Mouse (Mus musculus): Measurements from ENCODE around the gene Gpx2. TPM values are rescaled to one million over a fixed set of nuclear protein-coding genes. Genes with fewer than 3 reads are reported as not detected.

Gene Gpx2
- total and polyA plus RNA-seq, 3 experiments: not detected

DNA sequence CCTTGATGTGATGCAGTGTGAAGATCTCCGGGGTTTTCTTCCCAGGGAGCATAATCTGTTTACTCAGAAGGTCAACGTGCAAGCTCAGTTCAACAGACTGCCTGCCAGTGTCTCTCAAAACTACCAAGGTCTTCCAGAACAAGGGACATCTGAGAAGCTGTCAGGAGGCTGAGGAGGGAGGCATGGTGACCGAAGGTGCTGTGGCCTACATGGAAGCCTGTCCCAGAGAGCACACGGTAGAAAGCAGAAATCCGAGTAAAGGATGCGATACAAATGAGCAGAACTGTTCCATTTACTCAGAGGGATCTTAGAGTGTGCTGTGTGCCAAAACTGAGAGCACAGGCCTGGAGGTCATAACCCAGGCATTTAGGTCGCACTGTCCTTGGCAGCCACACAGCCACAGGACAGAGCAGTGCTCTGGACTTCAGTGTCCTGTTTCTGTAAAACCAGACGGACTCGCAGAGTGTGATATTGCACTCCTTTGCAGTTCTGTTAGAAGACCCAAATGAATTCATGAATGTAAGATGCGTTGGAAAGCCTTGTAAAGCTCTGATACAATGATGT, 11.2 kb downstream of the Gpx2 start:
- peaks cover 2 to 27% of the 10 kb centered on the region in 2 experiments for H3K36me3 ChIP-seq (replicated peaks in 1 of 2; ENCODE audit: control insufficient read depth in 1 of 2, insufficient read depth in 1 of 2, low read length in 1 of 2)
- no peaks in the 10 kb centered on the region for H3K27me3 ChIP-seq (replicated peaks)
- DNase-seq (ENCODE audit: extremely low read depth): no peak
- H3K9ac ChIP-seq (ENCODE audit: insufficient read depth, low read depth): no peak overlapping the region
- in situ Hi-C loops (cut with MboI; ENCODE audit: low pct_ligation_motif_present, low pct_unique_long_range_greater_than_20kb, low sequenced_read_pairs): no loop called here
- no peak overlapping the region for H3K4me3 ChIP-seq (replicated peaks in 1 of 3; ENCODE audit: low read depth in 2 of 3, low read length in 2 of 3, poor library complexity in 1 of 3)
- no peaks in the 10 kb centered on the region for H3K9me3 ChIP-seq (replicated peaks; ENCODE audit: low read length)
- H3K27ac ChIP-seq (ENCODE audit: insufficient read depth, low read depth): no peak overlapping the region
- no peak overlapping the region for H3K4me2 ChIP-seq (ENCODE audit: insufficient read depth, low read depth, poor library complexity, severe bottlenecking)
- H3K79me2 ChIP-seq (replicated peaks; ENCODE audit: control insufficient read depth, extremely low read depth, insufficient read depth, poor library complexity, severe bottlenecking): no peaks in the 10 kb centered on the region
- TF ChIP-seq E2F4 (IDR thresholded peaks at IDR 0.05; ENCODE audit: insufficient replicate concordance, low read depth, low read length) (no peak), BHLHE40 (IDR thresholded peaks at IDR 0.05; ENCODE audit: low read depth, low read length) (no peak), PAX5 (IDR thresholded peaks at IDR 0.05; ENCODE audit: low read length) (no peak), POLR2AphosphoS2 (IDR thresholded peaks at IDR 0.05; ENCODE audit: low read depth, low read length) (no peak), TBP (conservative IDR thresholded peaks at IDR 0.05; ENCODE audit: low read depth, low read length) (no peak), UBTF (IDR thresholded peaks at IDR 0.05; ENCODE audit: low read depth, low read length) (no peak), KAT2A (IDR thresholded peaks at IDR 0.05; ENCODE audit: insufficient replicate concordance, low read length) (no peak), NELFE (IDR thresholded peaks at IDR 0.05; ENCODE audit: low read depth, low read length) (no peak), USF1 (IDR thresholded peaks at IDR 0.05; ENCODE audit: low read depth, low read length) (no peak), HCFC1 (IDR thresholded peaks at IDR 0.05; ENCODE audit: low read depth, low read length) (no peak), TCF12 (IDR thresholded peaks at IDR 0.05; ENCODE audit: low read depth, low read length) (no peak), MYC (IDR thresholded peaks at IDR 0.05; ENCODE audit: low read depth, low read length) (no peak), SMC3 (IDR thresholded peaks at IDR 0.05; ENCODE audit: low read depth, low read length) (no peak), JUN (IDR thresholded peaks at IDR 0.05; ENCODE audit: insufficient read depth, low read depth, low read length) (no peak), CTCF (conservative IDR thresholded peaks at IDR 0.05 in 1 of 2, IDR thresholded peaks at IDR 0.05 in 1 of 2; ENCODE audit: low read depth in 2 of 2, low read length in 2 of 2) (no peak), MAX (IDR thresholded peaks at IDR 0.05; ENCODE audit: low read length) (no peak), POLR2A (IDR thresholded peaks at IDR 0.05; ENCODE audit: low read depth, low read length) (no peak), ZMIZ1 (IDR thresholded peaks at IDR 0.05; ENCODE audit: low read depth, low read length) (no peak)
- 0 out of 4 replicates have a peak, but pooled peaks cover 0 to 1% of the 10 kb centered on the region in 2 experiments for H3K4me1 ChIP-seq (ENCODE audit: control insufficient read depth in 1 of 2, insufficient read depth in 2 of 2)
- dilution Hi-C loops (cut with MboI; ENCODE audit: extremely low pct_ligation_motif_present, extremely low pct_unique_long_range_greater_than_20kb, low sequenced_read_pairs): no loop called here

GRCm38 (mm10) chr12:76780639-76781468, 14.5 kb downstream of the Gpx2 start:
- dilution Hi-C loops (cut with MboI; ENCODE audit: extremely low pct_ligation_motif_present, extremely low pct_unique_long_range_greater_than_20kb, low sequenced_read_pairs): no loop called here
- no peak overlapping the region for H3K9ac ChIP-seq (ENCODE audit: insufficient read depth, low read depth)
- no peak for DNase-seq (ENCODE audit: extremely low read depth)

More at GRCm38 (mm10) chr12:76780639-76781468, 14.5 kb downstream of the Gpx2 start:
- peaks cover 0 to 10% of the 10 kb centered on the region in 2 experiments; a peak in 2 of 4 replicates for H3K4me1 ChIP-seq (ENCODE audit: control insufficient read depth in 1 of 2, insufficient read depth in 2 of 2)
- no peak overlapping the region for H3K27ac ChIP-seq (ENCODE audit: insufficient read depth, low read depth)
- in situ Hi-C loops (cut with MboI; ENCODE audit: low pct_ligation_motif_present, low pct_unique_long_range_greater_than_20kb, low sequenced_read_pairs): no loop called here
- no peak overlapping the region for H3K4me2 ChIP-seq (ENCODE audit: insufficient read depth, low read depth, poor library complexity, severe bottlenecking)
- H3K9me3 ChIP-seq (replicated peaks; ENCODE audit: low read length): no peaks in the 10 kb centered on the region
- no peaks in the 10 kb centered on the region for H3K27me3 ChIP-seq (replicated peaks)
- H3K4me3 ChIP-seq (replicated peaks in 1 of 3; ENCODE audit: low read depth in 2 of 3, low read length in 2 of 3, poor library complexity in 1 of 3): no peak overlapping the region
- peaks cover 2 to 43% of the 10 kb centered on the region in 2 experiments for H3K36me3 ChIP-seq (replicated peaks in 1 of 2; ENCODE audit: control insufficient read depth in 1 of 2, insufficient read depth in 1 of 2, low read length in 1 of 2)
- TF ChIP-seq IRF4 (IDR thresholded peaks at IDR 0.05; ENCODE audit: low read depth, low read length): no peak
- no peaks in the 10 kb centered on the region for H3K79me2 ChIP-seq (replicated peaks; ENCODE audit: control insufficient read depth, extremely low read depth, insufficient read depth, poor library complexity, severe bottlenecking)

All from CH12.LX (cell line).